Mouse (Mus musculus) neural tube, embryonic 10.5 days (tissue): ENCODE measurements around the gene Tgfbr3.

Experiments
- DNase-seq: peaks from one replicate; pipeline ENCODE4 v3.0.0-alpha.2; 2017; ENCODE audit warnings: low spot score; ENCODE audit errors: extremely low spot score

The Tgfbr3 gene

DNA sequence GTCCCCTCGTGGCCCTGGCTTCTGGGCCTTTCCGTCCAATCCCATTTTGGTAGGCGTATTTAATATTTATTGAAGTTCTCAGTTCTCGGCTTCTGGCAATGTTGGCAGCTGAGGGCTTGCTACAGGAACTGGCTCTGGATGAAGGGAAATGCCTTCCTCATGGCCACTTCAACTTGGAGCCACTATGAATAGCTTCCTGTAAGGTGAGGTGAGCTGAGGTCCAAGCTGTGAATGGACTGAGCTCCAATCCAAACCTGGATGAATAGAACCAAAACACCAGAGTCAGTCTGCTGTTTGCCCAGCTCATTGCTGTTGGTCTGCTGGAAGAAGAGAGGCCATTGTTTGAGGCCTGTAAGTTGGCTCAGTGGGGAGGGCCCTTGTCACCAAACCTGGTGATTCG is 203.3 kb downstream of the Tgfbr3 start:
- no peak for DNase-seq

DNA sequence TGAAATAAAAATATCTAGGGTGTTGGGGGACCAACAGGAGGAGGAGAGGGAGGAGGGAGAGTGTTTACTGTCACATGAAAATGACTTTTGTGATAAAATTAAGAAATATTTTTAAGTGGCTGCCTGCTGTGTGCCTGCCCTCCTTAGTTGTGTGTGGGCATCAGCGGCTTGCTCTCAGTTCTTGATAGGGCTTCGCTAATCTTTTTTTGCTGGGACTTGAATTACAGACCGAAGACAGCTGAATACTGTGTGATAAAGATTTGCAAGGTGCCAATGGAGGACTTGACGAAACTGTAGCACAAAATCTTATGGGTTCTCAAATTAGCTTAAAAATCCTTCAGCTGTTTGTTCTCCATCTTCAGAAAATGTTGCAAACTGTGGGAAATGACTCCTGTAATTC is 205.0 kb downstream of the Tgfbr3 start:
- no peak for DNase-seq

DNA sequence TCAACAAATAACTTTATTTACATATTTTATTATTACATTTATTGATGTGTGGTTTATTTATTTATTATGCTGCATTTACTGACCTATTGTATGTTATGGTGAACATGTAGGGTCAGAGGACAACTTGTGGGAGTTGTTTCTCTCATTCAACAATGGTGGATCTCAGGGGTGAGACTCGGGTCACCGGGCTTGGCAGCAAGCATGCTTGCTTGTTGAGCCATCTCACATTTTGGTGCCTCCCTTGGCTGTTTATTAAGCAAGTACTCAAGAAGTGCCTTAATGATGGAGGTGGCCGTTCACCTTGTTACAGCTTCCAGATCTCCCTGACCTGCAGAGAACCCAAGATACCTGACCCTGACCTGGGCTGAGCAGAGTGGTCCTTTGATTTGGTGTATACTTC is 207.4 kb downstream of the Tgfbr3 start:
- no peak for DNase-seq

DNA sequence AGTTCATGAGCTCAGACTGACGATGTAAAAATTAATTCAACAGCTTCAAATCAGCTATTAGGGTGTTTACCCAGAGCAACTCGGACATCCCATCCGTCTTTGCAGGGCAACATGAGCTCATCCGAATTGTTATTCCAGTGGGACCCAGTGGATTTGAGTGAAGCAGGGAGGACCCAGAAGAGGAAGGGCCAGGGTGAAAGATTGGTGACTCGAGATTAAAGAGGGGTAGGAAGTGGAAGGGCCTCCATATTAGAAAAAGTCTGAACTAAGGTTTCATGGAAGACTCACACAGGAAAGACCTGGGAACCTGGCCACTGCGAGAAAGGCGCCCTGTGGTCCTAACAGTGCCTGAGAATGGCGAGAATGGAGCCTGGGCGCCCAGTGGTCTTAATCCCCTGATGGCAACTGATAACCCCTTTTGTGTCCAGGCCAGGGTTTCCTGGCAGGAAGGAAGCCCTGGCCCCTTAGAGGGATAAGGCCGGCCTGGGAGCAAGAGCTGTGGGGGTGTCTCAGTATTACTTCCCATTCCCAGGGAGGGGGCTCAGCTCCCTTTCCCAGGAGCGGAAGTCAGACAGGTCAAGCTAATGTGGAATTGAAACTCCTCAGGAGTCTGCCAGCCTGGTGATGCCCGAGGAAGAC is 208.3 kb downstream of the Tgfbr3 start:
- no peak for DNase-seq

DNA sequence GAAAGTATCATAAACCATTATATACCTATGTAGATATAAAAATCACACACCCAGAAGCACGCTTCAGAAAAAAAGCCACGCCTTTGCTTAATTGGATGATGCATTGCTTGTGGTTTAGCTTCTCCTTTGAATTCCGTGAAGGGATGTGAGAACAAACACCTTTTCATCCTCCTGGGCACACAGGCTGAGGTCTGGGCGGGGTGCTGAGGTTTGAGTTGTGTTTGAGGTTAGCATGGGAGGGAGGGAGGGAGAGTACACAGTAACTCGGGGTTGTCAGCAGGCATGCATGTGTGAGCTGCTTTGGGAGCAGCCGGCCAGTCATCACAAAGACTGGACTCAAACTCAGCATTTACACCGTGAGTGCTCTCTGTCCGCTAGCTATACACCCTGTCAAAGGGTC is 209.5 kb downstream of the Tgfbr3 start:
- no peak for DNase-seq

DNA sequence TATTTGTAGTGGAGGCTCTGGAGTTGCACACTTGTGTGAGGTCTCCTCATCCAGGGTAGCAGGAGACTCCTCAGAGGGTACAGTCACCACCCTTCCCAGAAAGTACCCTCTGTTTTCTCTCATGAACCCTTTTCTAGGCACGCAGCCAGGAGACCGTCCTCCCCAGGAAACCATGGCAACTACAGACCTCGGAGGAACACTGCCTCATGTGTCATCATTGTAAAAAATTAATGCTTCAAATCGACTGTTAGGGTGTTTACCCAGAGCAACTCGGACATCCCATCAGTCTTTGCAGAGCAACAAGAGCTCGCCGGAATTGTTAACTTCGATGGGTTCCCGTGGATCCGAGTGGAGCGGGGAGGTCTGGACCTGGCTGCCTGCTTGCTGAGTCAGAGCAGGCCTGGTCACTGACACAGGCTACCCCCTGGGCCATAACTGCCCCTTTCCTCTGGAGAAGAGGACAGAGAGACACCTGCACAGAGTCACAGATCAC is 210.2 kb downstream of the Tgfbr3 start:
- no peak for DNase-seq

DNA sequence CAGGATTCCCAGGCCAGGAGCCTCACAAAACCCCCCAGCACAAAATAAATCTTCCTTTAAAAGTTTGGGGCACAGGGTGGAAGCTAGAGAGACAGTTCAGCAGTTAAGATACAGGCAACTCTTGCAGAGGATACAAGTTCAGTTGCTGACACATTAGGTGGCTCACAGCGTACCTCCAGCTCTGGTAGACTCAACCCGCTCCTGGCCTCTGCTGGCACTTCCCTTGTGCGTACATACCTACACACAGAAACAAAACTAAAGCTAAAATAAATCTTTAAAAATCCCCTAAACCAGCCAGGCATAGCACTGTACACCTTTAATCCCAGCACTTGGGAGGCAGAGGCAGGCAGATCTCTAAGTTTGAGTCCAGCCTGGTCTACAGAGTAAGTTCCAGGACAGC is 211.1 kb downstream of the Tgfbr3 start:
- no peak for DNase-seq

DNA sequence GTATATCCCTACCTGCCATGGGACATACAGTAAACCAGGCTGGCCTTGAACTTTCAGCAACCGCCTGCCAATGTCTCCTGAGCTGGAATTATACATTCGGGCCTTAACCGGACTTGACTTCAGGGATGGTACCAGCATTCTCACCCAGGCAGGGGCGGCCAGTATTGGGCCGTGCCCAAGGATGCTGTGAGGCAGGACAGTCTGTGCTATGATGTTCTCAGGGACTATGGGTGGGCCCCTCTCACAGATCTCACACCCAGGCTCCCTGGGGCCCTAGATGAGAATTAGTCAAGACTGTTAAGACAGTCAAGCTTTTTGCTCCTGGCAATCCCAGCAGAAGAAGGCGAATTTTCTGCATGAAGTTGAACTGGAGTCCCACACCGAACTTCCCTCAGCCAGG is 211.5 kb downstream of the Tgfbr3 start:
- no peak for DNase-seq

DNA sequence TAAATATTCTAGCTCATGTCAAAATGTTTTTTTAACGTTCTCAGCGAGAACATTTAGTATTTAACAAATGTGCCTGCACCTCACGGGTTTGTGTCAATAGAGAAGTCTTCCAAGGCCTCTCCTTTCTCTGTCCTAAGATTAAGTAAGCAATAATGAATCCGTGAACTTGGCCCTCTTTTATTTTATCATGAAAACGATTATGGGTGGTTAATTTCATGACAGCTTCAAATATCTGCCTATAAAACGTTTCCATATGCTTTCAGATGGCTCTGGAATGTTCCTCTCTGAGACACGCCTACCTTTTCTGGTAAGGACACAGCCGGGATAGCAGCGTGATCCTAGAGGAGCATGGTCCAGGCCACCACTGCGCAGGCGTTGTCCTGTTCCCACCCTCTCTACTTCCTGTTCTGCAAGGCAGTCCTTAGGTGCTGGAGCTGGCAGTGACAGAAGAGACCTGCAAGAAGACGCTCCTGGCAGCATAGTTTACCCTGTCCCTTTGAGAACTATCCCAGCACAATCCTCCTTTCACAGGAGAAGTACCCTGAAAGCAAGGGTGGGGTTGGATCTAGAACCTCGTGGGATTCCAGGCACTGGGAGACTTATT is 214.3 kb downstream of the Tgfbr3 start:
- DNase-seq = no peak

DNA sequence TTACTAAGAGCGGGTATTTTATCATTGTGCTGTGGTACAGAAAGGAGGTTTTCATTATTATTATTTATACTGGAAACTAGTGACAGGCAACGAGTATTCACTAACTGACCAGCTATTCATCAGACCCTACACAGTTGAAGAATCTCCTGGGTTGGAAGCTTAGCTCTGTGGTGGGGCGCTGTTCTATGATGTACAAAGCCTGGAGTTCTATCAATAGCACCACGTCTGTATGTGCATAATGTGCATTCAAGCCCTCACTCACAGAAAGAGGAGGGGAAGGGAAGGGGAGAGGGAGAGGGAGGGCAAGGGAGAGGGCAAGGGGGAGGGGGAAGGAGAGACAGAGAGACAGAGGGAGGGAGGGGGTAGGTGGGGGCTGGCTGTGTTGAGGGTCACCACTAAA is 215.1 kb downstream of the Tgfbr3 start:
- DNase-seq = no peak

DNA sequence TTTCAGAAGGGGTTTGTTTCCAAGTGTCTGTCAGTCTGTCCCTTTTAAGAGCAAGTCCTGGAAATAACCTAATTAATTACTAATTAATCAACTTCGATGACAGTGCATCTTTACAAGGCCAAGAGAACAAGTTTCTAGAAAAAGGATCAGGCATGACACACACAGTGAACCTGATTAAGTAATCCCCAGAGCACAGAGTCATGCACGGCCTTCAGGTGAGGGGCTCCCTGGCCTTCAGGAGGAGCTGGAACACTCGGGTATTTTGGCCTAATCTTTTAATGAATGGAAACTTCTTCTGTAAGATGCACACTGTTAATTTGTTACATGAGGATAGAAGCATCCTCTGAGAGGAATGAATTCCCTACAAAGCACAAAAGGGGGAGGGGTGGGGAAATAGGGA is 215.9 kb downstream of the Tgfbr3 start:
- DNase-seq = no peak

DNA sequence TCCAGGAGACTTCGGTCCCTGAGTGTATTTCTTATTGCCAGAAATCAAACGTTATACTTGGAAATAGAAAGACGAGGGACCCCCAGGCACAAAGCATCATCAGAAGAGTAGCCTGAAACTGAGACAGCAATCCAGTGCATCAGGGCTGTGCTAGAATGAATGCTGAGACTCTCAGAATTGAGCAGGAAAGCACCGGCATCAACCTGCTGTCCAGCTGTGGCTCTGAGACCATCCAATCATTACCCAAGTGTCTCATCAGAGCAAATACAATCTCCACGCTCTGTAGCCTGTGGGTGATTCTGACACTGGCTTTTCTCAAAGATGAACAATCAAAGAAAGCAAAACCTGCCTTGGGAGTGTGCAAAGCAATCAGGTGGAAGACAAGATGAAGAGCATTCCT is 221.3 kb downstream of the Tgfbr3 start:
- DNase-seq = no peak

DNA sequence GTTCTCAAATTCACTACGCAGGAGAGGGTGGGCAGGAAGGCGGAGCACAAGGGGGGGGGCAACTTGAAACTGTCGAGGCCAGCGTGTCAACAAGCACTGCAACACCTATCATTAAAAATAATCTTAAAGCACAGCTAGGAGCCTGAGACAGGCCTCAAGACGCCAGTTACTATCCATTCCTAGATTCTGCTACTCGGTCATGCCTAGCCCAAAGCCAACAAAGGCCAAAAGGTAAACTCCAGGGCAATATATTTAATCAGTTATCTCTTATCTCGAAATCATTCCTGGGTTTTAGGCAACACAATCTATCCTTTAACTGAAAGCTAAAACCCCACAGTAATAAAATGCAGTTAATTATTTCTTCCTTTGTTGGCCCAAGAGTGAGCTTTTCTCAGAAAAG is 221.9 kb downstream of the Tgfbr3 start:
- no peak for DNase-seq

DNA sequence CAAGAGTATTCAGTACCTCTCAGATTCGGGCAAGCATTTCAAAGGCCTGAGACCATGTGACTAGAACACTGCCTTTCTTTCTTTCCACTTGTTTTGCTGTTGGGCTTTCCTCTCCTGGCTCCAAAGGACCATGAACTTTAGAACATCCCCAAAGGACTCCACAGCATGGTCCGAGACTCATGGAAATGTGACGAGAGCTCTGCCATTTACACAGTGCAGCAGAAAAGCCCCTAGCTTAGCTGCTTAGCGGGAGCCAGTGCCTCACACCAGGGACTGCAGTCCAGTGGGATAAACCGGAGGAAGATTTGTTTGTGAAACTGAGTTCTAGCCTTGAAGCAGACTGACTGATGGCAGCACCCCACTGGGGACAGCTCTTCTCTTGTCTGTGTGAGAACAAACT is 224.5 kb downstream of the Tgfbr3 start:
- no peak for DNase-seq

DNA sequence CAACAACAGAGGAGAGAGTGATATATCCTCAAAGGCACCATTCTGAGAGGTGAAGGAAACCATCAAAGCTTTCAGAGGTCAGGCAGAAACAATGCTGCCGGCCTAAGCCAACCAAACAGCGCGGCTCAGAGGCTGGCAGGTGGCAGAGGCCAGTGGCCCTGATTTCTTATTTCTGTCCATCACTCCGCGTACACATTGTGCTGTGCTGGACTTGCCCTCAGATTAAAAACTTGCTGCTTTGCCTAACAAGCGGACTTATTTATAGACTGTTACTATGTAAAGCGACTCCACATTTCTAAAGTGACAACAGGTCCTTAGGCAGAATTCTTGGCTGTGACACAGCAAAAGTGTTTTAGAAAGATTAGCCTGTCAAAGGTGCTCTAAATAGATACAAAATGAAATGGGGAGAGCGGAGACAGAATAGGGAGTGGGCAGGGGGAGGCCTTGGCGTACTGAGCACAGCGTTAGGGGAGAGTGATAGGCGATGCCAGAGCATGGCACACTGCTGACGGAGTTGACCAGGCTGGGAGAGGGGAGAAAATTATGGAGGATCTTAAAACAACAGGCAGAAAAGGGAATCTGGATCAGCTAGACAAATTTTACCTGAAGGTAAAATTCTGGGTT is 227.1 kb downstream of the Tgfbr3 start:
- DNase-seq = no peak

DNA sequence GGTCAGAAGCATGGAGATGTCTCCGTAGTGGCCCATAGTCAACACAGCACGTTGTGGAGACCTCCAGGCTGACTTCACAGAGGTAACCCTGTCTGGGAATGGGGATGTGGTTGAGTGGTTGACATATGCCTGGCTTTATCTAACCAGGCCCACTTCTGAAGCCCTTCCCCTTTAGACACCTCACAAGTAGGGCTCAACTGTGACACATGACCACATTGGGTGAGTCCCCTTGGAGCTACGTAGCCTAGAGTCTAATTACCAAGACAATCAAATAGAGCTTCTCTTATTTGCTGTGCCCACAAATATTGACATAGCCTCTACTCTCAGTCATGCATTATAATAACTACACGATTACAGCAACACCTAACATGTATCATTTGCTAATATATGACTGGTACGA is 229.9 kb downstream of the Tgfbr3 start:
- no peak for DNase-seq

DNA sequence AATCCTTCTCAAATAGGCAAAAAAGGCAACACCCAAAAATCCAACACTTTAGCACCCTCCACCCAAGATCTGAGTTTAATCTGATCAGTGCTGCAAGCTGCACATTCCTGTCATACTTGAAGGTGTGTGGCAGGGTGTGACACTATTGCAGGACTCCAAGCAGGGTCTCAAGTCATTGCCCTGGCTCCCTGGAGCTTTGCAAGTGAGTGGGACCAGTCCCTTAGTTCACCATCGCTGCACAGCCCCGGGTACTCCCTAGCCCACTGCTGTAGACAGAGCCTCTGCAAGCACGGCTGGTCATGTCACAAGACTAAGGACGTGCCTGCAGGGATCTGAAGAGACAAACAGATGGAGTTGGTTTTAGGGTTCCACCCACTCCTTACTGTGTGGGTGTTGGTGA is 230.8 kb downstream of the Tgfbr3 start:
- DNase-seq = no peak
